Comparison of ENCODE assay signal across 8 mouse cellular contexts in the genomic region with DNA sequence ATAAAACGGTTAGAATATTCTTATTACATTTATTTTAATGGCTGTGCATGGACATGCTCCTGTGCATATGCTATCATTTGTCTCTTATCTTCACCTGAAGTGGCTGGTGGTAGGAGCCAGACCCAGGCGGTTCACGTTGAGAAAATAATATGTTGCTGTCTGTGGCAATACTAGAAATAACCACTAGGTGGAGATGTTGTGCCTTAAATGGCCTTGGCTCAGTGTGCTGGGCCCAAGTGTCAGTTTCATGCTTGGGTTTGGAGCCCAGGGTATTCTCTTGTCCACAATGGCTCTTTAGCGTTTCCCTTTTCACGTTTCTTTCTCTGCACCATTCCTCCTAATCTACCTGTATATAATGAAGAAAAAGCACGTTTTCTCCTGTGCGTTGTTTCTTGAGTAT.
DNase-seq lines count a peak whose midpoint lies in the region; ATAC-seq and TF ChIP-seq lines count a peak whose summit lies in the region.

No protein-coding gene starts in this region.

- peak; percentile 86 for ATAC-seq in frontal cortex, adult (ENCODE audit: low TSS enrichment)
- ATAC-seq in kidney, embryonic 15.5 days (replicated peaks; ENCODE audit: low FRiP score), result peak; percentile 47
- 0 out of 2 replicates have a peak, but pooled peaks have one; percentile 35 for ATAC-seq in liver, embryonic 12.5 days
- ATAC-seq in neural tube, embryonic 15.5 days (ENCODE audit: low FRiP score), result peak; percentile 66; the same call in 1 of the 2 replicates

- peak; percentile 60 for TF ChIP-seq CTCF in C2C12 (IDR thresholded peaks at IDR 0.05; ENCODE audit: control insufficient read depth, insufficient read depth, insufficient read length)

- DNase-seq in ES-E14 (ENCODE audit: low read depth, low spot score), result peak; percentile 75
- peak; percentile 83 for DNase-seq in cerebellum, adult 9-10 months
- no peak for DNase-seq in urinary bladder, adult 2 months (ENCODE audit: low spot score)

- H3K36me3 ChIP-seq in C2C12 (ENCODE audit: control insufficient read depth, insufficient read depth), result no peaks in the 10 kb centered on the region
- no peaks in the 10 kb centered on the region for H3K36me3 ChIP-seq in ES-E14 (ENCODE audit: control insufficient read depth, insufficient read depth, low read length, poor library complexity, severe bottlenecking)
- peaks cover 2% of the 10 kb centered on the region; the same call in 1 of the 2 replicates for H3K36me3 ChIP-seq in kidney, embryonic 15.5 days
- H3K36me3 ChIP-seq in liver, embryonic 12.5 days, result no peaks in the 10 kb centered on the region
- H3K36me3 ChIP-seq in neural tube, embryonic 15.5 days, result no peaks in the 10 kb centered on the region

- H3K27me3 ChIP-seq in C2C12 (ENCODE audit: control insufficient read depth, insufficient read depth, insufficient read length), result peaks cover 16% of the 10 kb centered on the region
- peaks cover 62% of the 10 kb centered on the region for H3K27me3 ChIP-seq in kidney, embryonic 15.5 days
- peaks cover 3% of the 10 kb centered on the region; the same call in 1 of the 2 replicates for H3K27me3 ChIP-seq in liver, embryonic 12.5 days (replicated peaks)
- H3K27me3 ChIP-seq in neural tube, embryonic 15.5 days (replicated peaks), result peaks cover 16% of the 10 kb centered on the region; the same call in 1 of the 2 replicates

- no peaks in the 10 kb centered on the region for H3K79me2 ChIP-seq in C2C12 (ENCODE audit: control insufficient read depth, insufficient read depth)

- H3K79me3 ChIP-seq in C2C12 (ENCODE audit: low read depth), result no peaks in the 10 kb centered on the region

- H3K4me2 ChIP-seq in kidney, embryonic 15.5 days, result no peak overlapping the region
- no peak overlapping the region for H3K4me2 ChIP-seq in liver, embryonic 12.5 days
- no peak overlapping the region for H3K4me2 ChIP-seq in neural tube, embryonic 15.5 days

- in situ Hi-C loops in ES-E14 (cut with MboI; ENCODE audit: low sequenced_read_pairs in 2 of 2, unreplicated experiment in 2 of 2), result loop anchor here (10.0 to 25.0 kb wide), 3 partner anchors 309 to 491 kb away; partner anchors contain the start of gene Cyp26b1 (in 1 of the 2)

- H3ac ChIP-seq in C2C12 (ENCODE audit: control insufficient read depth, insufficient read length, low read depth), result no peak overlapping the region

- H3K9me3 ChIP-seq in ES-E14 (ENCODE audit: control insufficient read depth, insufficient read depth, low read depth, low read length), result no peaks in the 10 kb centered on the region
- no peaks in the 10 kb centered on the region for H3K9me3 ChIP-seq in kidney, embryonic 15.5 days (replicated peaks)
- no peaks in the 10 kb centered on the region for H3K9me3 ChIP-seq in liver, embryonic 12.5 days (replicated peaks)
- H3K9me3 ChIP-seq in neural tube, embryonic 15.5 days (replicated peaks), result no peaks in the 10 kb centered on the region

- no peak overlapping the region for H3K9ac ChIP-seq in ES-E14 (ENCODE audit: insufficient read depth, low read depth, low read length, poor library complexity, severe bottlenecking)
- no peak overlapping the region for H3K9ac ChIP-seq in kidney, embryonic 15.5 days
- H3K9ac ChIP-seq in liver, embryonic 12.5 days, result no peak overlapping the region
- no peak overlapping the region for H3K9ac ChIP-seq in neural tube, embryonic 15.5 days (replicated peaks)

- 13% methylated on average over 7 of the region's 7 CpGs for WGBS in kidney, embryonic 15.5 days
- WGBS in liver, embryonic 12.5 days (ENCODE audit: insufficient replicate concordance), result 17% methylated on average over 7 of the region's 7 CpGs
- 16% methylated on average over 7 of the region's 7 CpGs for WGBS in neural tube, embryonic 15.5 days

- no peak overlapping the region for H3K27ac ChIP-seq in ES-E14 (ENCODE audit: insufficient read depth, low read depth, low read length, poor library complexity, severe bottlenecking)
- H3K27ac ChIP-seq in kidney, embryonic 15.5 days, result no peak overlapping the region
- H3K27ac ChIP-seq in liver, embryonic 12.5 days, result no peak overlapping the region
- H3K27ac ChIP-seq in neural tube, embryonic 15.5 days (replicated peaks), result no peak overlapping the region

- no peaks in the 10 kb centered on the region; a peak in 1 of 4 replicates for H3K4me1 ChIP-seq in ES-E14 (ENCODE audit: control insufficient read depth in 2 of 2, insufficient read depth in 2 of 2, low read length in 2 of 2, poor library complexity in 1 of 2)
- H3K4me1 ChIP-seq in kidney, embryonic 15.5 days, result no peaks in the 10 kb centered on the region
- no peaks in the 10 kb centered on the region for H3K4me1 ChIP-seq in liver, embryonic 12.5 days
- H3K4me1 ChIP-seq in neural tube, embryonic 15.5 days, result peaks cover 2% of the 10 kb centered on the region; the same call in 1 of the 2 replicates

- H3K4me3 ChIP-seq in C2C12 (ENCODE audit: insufficient read depth, poor library complexity, severe bottlenecking) (no peak overlapping the region), ES-E14 (ENCODE audit: insufficient read depth in 1 of 2, low read depth in 1 of 2, low read length in 2 of 2, poor library complexity in 1 of 2, severe bottlenecking in 1 of 2) (no peak overlapping the region)
- no peak overlapping the region for H3K4me3 ChIP-seq in kidney, embryonic 15.5 days (replicated peaks)
- no peak overlapping the region for H3K4me3 ChIP-seq in liver, embryonic 12.5 days
- no peak overlapping the region for H3K4me3 ChIP-seq in neural tube, embryonic 15.5 days (replicated peaks)

TF ChIP-seq in C2C12, 6 proteins besides CTCF, POLR2A, EP300 and RAD21:
- TF ChIP-seq MYOG (IDR thresholded peaks at IDR 0.05; ENCODE audit: control insufficient read depth, extremely low read depth, insufficient read length) (no peak), MYOD1 (IDR thresholded peaks at IDR 0.05; ENCODE audit: control insufficient read depth, insufficient read length, low read depth) (no peak), MAX (IDR thresholded peaks at IDR 0.05) (no peak), CEBPB (IDR thresholded peaks at IDR 0.05; ENCODE audit: low read depth) (no peak), USF1 (IDR thresholded peaks at IDR 0.05; ENCODE audit: low read depth) (no peak), FOSL1 (IDR thresholded peaks at IDR 0.05; ENCODE audit: insufficient read depth, low read length, poor library complexity, severe bottlenecking) (no peak)
TF ChIP-seq in C2C12: peak in this region for 0.

TF ChIP-seq in ES-E14, 5 proteins besides CTCF, POLR2A, EP300 and RAD21:
- no peak for TF ChIP-seq CHD2 (IDR thresholded peaks at IDR 0.05; ENCODE audit: low read depth, low read length)
- peak; percentile 95 for TF ChIP-seq ZC3H11A (IDR thresholded peaks at IDR 0.05; ENCODE audit: borderline replicate concordance, low read depth, low read length)
- 0 out of 2 replicates have a peak, but pooled peaks have one; percentile 9 for TF ChIP-seq MAFK (IDR thresholded peaks at IDR 0.05; ENCODE audit: insufficient read depth, low read depth, low read length)
- TF ChIP-seq ZNF384 (IDR thresholded peaks at IDR 0.05; ENCODE audit: low read depth, low read length), result no peak
- TF ChIP-seq HCFC1 (IDR thresholded peaks at IDR 0.05; ENCODE audit: borderline replicate concordance, insufficient read depth, low read length), result no peak

Comparison
In these comparisons a context has a peak if more than half of its experiments do, and no peak if none do; other contexts are left out.
1. ATAC-seq: peak in every context shown above with its lines; median percentile 86 in frontal cortex, adult; 66 in neural tube, embryonic 15.5 days; 47 in kidney, embryonic 15.5 days; 35 in liver, embryonic 12.5 days.